Mouse (Mus musculus) liver, postnatal 0 days (tissue): ENCODE measurements around the gene Aph1c. TPM values are rescaled to one million over a fixed set of nuclear protein-coding genes. Genes with fewer than 3 reads are reported as not detected.
A peak's percentile ranks its signal among the peaks of the same experiment; 100 is the strongest.

Experiments
- ATAC-seq: fragments of 200-750 bp; cut with Nextera tagmentation; 2 replicates; pipeline ENCODE4 v1.8.0; 2017; ENCODE audit warnings: mild to moderate bottlenecking, moderate library complexity
- DNase-seq: peaks from one replicate; pipeline ENCODE4 v3.0.0-alpha.2; 2016
- H3K27ac ChIP-seq: fragments of 300-500 bp; sonication (generic); 2 replicates; pipeline ENCODE4 v1.5.1; 2014; ENCODE audit warnings: antibody characterized with exemption, moderate library complexity, mild to moderate bottlenecking, low read depth
- H3K27me3 ChIP-seq: fragments of 300-500 bp; sonication (generic); 2 replicates; pipeline ENCODE4 v1.6.1; 2014; ENCODE audit warnings: low read length, control low read depth, mixed read lengths; ENCODE audit not compliant: insufficient read depth
- H3K36me3 ChIP-seq: fragments of 300-500 bp; sonication (generic); replicated peaks from 2 replicates; pipeline ENCODE4 v1.6.1; 2014; ENCODE audit warnings: mild to moderate bottlenecking, control low read depth, low read length, moderate library complexity, mixed read lengths; ENCODE audit not compliant: insufficient read depth
- H3K4me1 ChIP-seq: fragments of 300-500 bp; sonication (generic); 2 replicates; pipeline ENCODE4 v1.6.1; 2014; ENCODE audit warnings: antibody characterized with exemption, mild to moderate bottlenecking, control low read depth; ENCODE audit not compliant: insufficient read depth
- H3K4me2 ChIP-seq: fragments of 300-500 bp; sonication (generic); 2 replicates; pipeline ENCODE4 v1.6.1; 2014; ENCODE audit warnings: low read depth, mild to moderate bottlenecking, low read length, moderate library complexity, mixed read lengths
- H3K4me3 ChIP-seq: fragments of 300-500 bp; sonication (generic); 2 replicates; pipeline ENCODE4 v1.5.1; 2014; ENCODE audit warnings: low read depth, low read length
- H3K9ac ChIP-seq: fragments of 300-500 bp; sonication (generic); replicated peaks from 2 replicates; pipeline ENCODE4 v1.6.1; 2014; ENCODE audit warnings: mild to moderate bottlenecking, moderate library complexity
- H3K9me3 ChIP-seq: fragments of 300-500 bp; sonication (generic); 2 replicates; pipeline ENCODE4 v1.6.1; 2016; ENCODE audit warnings: mild to moderate bottlenecking, control low read depth, low read length, mixed read lengths
- CTCF ChIP-seq: sonication (generic); IDR thresholded peaks from 2 replicates; pipeline ENCODE4 v1.5.1; 2016; ENCODE audit warnings: antibody characterized with exemption, low read depth
- EP300 ChIP-seq: IDR thresholded peaks from 2 replicates; pipeline ENCODE4 v1.6.1; 2016; ENCODE audit warnings: antibody characterized with exemption, low read depth, mild to moderate bottlenecking
- WGBS: fragments of 180-500 bp; shearing (Covaris S2); extraction: QIAGEN DNeasy Blood & Tissue Kit; methylation state at CpG from one replicate; pipeline ENCODE4 v1.1.7; 2014; ENCODE audit not compliant: insufficient replicate concordance; 5-methylcytosine and 5-hydroxymethylcytosine counted together
- polyA plus RNA-seq: library from polyadenylated mRNA; unstranded; fragments of >200 nt; fragmentation: Nextera tagmentation; extraction: Ambion mirVana; gene quantifications from 2 replicates; pipeline ENCODE4 v1.2.1, GENCODE M21; 2015

Aph1c gene
- polyA plus RNA-seq, 1 experiment from 2014 or later: 3.3 TPM

DNA sequence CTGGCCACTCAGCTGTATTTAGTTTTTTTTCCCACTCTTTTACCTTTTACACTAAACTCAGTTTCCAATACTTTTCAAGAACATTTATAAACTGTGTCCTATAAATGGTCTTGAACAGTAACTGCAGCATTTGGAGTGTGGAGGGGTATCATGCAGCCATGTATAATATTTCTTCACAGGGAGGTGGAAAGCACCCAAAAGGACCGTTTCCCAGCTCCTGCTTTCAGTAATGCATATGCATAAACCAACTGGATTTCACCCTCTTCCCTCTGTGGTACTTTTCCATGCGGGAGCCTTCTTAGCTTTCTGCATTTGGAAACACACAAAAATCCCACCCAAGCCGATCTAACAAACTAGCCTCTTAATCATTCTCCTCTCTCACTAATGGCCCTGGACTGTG is 30.2 kb upstream of the Aph1c start:
- Histone ChIP-seq H3K27me3 (no peaks in the 10 kb centered on the region), H3K4me2 (no peak overlapping the region), H3K4me3 (no peak overlapping the region), H3K9me3 (no peaks in the 10 kb centered on the region), H3K36me3 (peaks cover 15% of the 10 kb centered on the region), H3K27ac (no peak overlapping the region), H3K4me1 (no peaks in the 10 kb centered on the region), H3K9ac (no peak overlapping the region)
- TF ChIP-seq EP300 (no peak), CTCF (0 out of 2 replicates have a peak, but pooled peaks have one; percentile 8)
- DNase-seq: no peak
- ATAC-seq: no peak
- WGBS: 85% methylated on average over 3 of the region's 3 CpGs

DNA sequence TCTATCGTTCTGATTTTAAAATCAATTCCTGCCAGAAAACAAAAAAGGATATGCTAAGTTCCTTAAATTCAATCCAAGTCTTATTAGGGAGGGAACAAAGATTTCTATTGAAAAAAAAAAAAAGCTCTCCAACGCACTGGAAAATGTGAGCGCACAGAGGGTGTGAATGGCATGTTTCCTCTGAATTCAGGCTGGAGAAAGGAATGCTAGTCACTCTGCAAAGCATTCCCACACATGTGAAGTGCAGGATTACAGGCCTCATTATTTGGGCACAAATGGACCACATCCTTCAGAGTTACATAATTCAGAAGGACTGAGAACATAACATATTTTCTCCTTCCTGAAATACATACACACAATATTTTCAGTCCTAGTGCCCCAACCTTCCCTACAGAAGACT is 28.9 kb upstream of the Aph1c start:
- no peaks in the 10 kb centered on the region for H3K4me1 ChIP-seq
- peaks cover 19% of the 10 kb centered on the region for H3K36me3 ChIP-seq
- ATAC-seq (no peak), DNase-seq (no peak)
- no peaks in the 10 kb centered on the region for H3K9me3 ChIP-seq
- no peaks in the 10 kb centered on the region for H3K27me3 ChIP-seq
- 87% methylated on average over 3 of the region's 3 CpGs for WGBS
- no peak overlapping the region for H3K9ac ChIP-seq
- H3K4me3 ChIP-seq: no peak overlapping the region
- TF ChIP-seq CTCF (no peak), EP300 (no peak)
- H3K27ac ChIP-seq: no peak overlapping the region
- no peak overlapping the region for H3K4me2 ChIP-seq

DNA sequence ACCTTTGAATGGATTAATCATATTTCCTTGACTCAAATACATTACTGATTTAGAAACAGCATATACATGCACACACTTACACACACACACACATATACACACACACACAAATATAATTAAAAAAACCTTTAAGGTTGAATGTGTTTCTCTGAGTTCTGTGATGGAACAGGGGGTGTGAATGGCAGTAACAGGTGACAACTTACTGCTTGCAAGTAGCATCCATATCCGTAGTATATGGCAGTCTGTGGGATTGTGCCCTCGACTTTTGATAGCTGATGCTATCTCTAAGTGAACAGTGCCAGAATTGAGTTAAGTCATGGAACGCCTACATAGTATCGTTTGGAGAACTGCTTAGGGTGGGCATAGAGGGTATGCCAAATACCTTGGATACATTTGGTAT is 27.7 kb upstream of the Aph1c start:
- H3K36me3 ChIP-seq: peaks cover 19% of the 10 kb centered on the region
- DNase-seq: no peak
- H3K9ac ChIP-seq: no peak overlapping the region
- no peak for ATAC-seq
- H3K9me3 ChIP-seq: no peaks in the 10 kb centered on the region
- 85% methylated on average over 4 of the region's 4 CpGs for WGBS
- no peak overlapping the region for H3K27ac ChIP-seq
- H3K4me1 ChIP-seq: no peaks in the 10 kb centered on the region
- H3K27me3 ChIP-seq: no peaks in the 10 kb centered on the region
- no peak overlapping the region for H3K4me3 ChIP-seq
- no peak for TF ChIP-seq CTCF
- TF ChIP-seq EP300: no peak
- no peak overlapping the region for H3K4me2 ChIP-seq

GRCm38 (mm10) chr9:66861104-66861767 is 26.7 kb upstream of the Aph1c start:
- no peaks in the 10 kb centered on the region for H3K4me1 ChIP-seq
- no peaks in the 10 kb centered on the region for H3K9me3 ChIP-seq
- H3K4me3 ChIP-seq: no peak overlapping the region
- TF ChIP-seq EP300: no peak
- no peak for TF ChIP-seq CTCF
- H3K4me2 ChIP-seq: no peak overlapping the region
- ATAC-seq: no peak
- H3K36me3 ChIP-seq: peaks cover 19% of the 10 kb centered on the region
- no peaks in the 10 kb centered on the region for H3K27me3 ChIP-seq
- WGBS: 82% methylated on average over 5 of the region's 5 CpGs
- no peak overlapping the region for H3K27ac ChIP-seq
- no peak for DNase-seq
- H3K9ac ChIP-seq: no peak overlapping the region

- no peak overlapping the region for H3K4me2 ChIP-seq
- DNase-seq (no peak), ATAC-seq (no peak)
- WGBS: 86% methylated on average over 5 of the region's 5 CpGs
- no peak for TF ChIP-seq EP300
- TF ChIP-seq CTCF: no peak
- H3K9me3 ChIP-seq: no peaks in the 10 kb centered on the region
- no peaks in the 10 kb centered on the region for H3K4me1 ChIP-seq
- H3K27me3 ChIP-seq: no peaks in the 10 kb centered on the region
- H3K36me3 ChIP-seq: peaks cover 19% of the 10 kb centered on the region
- no peak overlapping the region for H3K4me3 ChIP-seq
- H3K9ac ChIP-seq: no peak overlapping the region
- no peak overlapping the region for H3K27ac ChIP-seq
Observed at GRCm38 (mm10) chr9:66859523-66859922, 25.0 kb upstream of the Aph1c start.

GRCm38 (mm10) chr9:66855865-66856264 is 21.3 kb upstream of the Aph1c start:
- ATAC-seq (no peak), DNase-seq (no peak)
- WGBS: 63% methylated on average over 7 of the region's 7 CpGs
- Histone ChIP-seq H3K9ac (no peak overlapping the region), H3K9me3 (no peaks in the 10 kb centered on the region), H3K4me2 (no peak overlapping the region), H3K27ac (no peak overlapping the region), H3K4me1 (no peaks in the 10 kb centered on the region), H3K4me3 (no peak overlapping the region), H3K27me3 (no peaks in the 10 kb centered on the region), H3K36me3 (peaks cover 22% of the 10 kb centered on the region)
- TF ChIP-seq EP300 (no peak), CTCF (no peak)
